Mouse (Mus musculus) liver, adult 2 months (tissue): ENCODE results near the gene Tcp10c.
"Not testable (repeated sequence)": the region's sequence is repeated elsewhere in the genome, so short reads cannot be mapped to it uniquely, and the experiment has no call there.

Source experiments
- CTCF ChIP-seq: fragments of 200-500 bp; IDR thresholded peaks from 2 replicates; pipeline ENCODE4 v1.5.1; 2011; ENCODE audit warnings: low read depth, low read length, control low read depth
- POLR2A ChIP-seq: fragments of 200-500 bp; IDR thresholded peaks from 2 replicates; pipeline ENCODE4 v1.6.1; 2011; ENCODE audit warnings: low read length, control low read depth; ENCODE audit not compliant: insufficient read depth; ENCODE audit errors: extremely low read depth

DNA sequence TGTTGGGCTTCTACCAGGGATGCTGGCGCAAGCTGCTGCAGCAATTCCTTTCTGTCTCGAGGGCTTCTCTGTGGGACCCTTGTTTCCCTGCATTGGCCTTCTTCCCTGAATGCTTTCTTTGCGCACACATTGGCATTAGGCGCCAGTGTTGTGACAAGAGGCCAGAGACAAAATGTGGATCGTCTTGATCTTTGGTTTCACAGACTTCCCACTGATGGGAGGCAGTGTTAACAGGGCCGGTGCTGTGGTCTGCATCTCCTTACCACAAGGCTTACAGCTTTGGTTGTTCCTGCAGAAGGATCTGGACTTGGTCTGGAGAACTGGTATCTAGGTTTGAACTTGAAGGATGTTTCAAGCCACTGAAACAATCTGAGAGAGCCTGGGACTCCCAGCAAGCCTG lies 72.1 kb downstream of the Tcp10c start:
- not testable (repeated sequence) for TF ChIP-seq CTCF, POLR2A
